Mouse (Mus musculus): ENCODE measurements at regions not wholly inside any gene's neighbourhood (a gene's known extent, or its start where the extent isn't known, plus 50 kb on each side); places are given as distances from the start of the nearest gene placed in this dataset.

GRCm38 (mm10) chr8:25353405-25353804, 529.2 kb upstream of the Adam5 start:
- TF ChIP-seq CTCF (IDR thresholded peaks at IDR 0.05) (no peak), EP300 (IDR thresholded peaks at IDR 0.05; ENCODE audit: insufficient read depth, low read depth, low read length) (no peak), POLR2A (IDR thresholded peaks at IDR 0.05; ENCODE audit: insufficient read depth, low read depth, low read length) (no peak)

Measured in heart, adult 2 months (tissue).